Mouse (Mus musculus): Measurements from ENCODE around the gene Bod1.
A peak's percentile ranks its signal among the peaks of the same experiment; 100 is the strongest.

The Bod1 gene

GRCm38 (mm10) chr11:31669172-31669869, 2.4 kb downstream of the Bod1 start:
- DNase-seq (ENCODE audit: low read depth, low spot score): no peak

- no peak for DNase-seq (ENCODE audit: low read depth, low spot score)
Observed at GRCm38 (mm10) chr11:31664186-31664585, 7.5 kb downstream of the Bod1 start.

GRCm38 (mm10) chr11:31663501-31663900, 8.2 kb downstream of the Bod1 start:
- no peak for DNase-seq (ENCODE audit: low read depth, low spot score)

GRCm38 (mm10) chr11:31662872-31663446, 8.7 kb downstream of the Bod1 start:
- DNase-seq (ENCODE audit: low read depth, low spot score): no peak

GRCm38 (mm10) chr11:31662214-31662613, 9.5 kb downstream of the Bod1 start:
- DNase-seq (ENCODE audit: low read depth, low spot score): no peak

- DNase-seq (ENCODE audit: low read depth, low spot score): no peak
Observed at GRCm38 (mm10) chr11:31657806-31658175, 13.9 kb downstream of the Bod1 start.

- DNase-seq (ENCODE audit: low read depth, low spot score): no peak
Observed at GRCm38 (mm10) chr11:31657168-31657805, 14.4 kb downstream of the Bod1 start.

- DNase-seq (ENCODE audit: low read depth, low spot score): no peak
Observed at GRCm38 (mm10) chr11:31649507-31649906, 22.2 kb downstream of the Bod1 start.

GRCm38 (mm10) chr11:31647268-31647667, 24.4 kb downstream of the Bod1 start:
- no peak for DNase-seq (ENCODE audit: low read depth, low spot score)

GRCm38 (mm10) chr11:31646571-31646970, 25.1 kb downstream of the Bod1 start:
- DNase-seq (ENCODE audit: low read depth, low spot score): no peak

- DNase-seq (ENCODE audit: low read depth, low spot score): no peak
Observed at GRCm38 (mm10) chr11:31643120-31643519, 28.6 kb downstream of the Bod1 start.

GRCm38 (mm10) chr11:31641066-31641810, 30.4 kb downstream of the Bod1 start:
- no peak for DNase-seq (ENCODE audit: low read depth, low spot score)

- DNase-seq (ENCODE audit: low read depth, low spot score): no peak
Observed at GRCm38 (mm10) chr11:31640187-31640586, 31.5 kb downstream of the Bod1 start.

- DNase-seq (ENCODE audit: low read depth, low spot score): peak; percentile 69
Observed at GRCm38 (mm10) chr11:31637788-31638373, 33.8 kb downstream of the Bod1 start.

GRCm38 (mm10) chr11:31628700-31629099, 43.0 kb downstream of the Bod1 start:
- DNase-seq (ENCODE audit: low read depth, low spot score): no peak

- DNase-seq (ENCODE audit: low read depth, low spot score): no peak
Observed at GRCm38 (mm10) chr11:31620796-31621195, 50.9 kb downstream of the Bod1 start.

- DNase-seq (ENCODE audit: low read depth, low spot score): no peak
Observed at GRCm38 (mm10) chr11:31617797-31618196, 53.9 kb downstream of the Bod1 start.

GRCm38 (mm10) chr11:31617236-31617635, 54.4 kb downstream of the Bod1 start:
- no peak for DNase-seq (ENCODE audit: low read depth, low spot score)

GRCm38 (mm10) chr11:31616722-31617121, 55.0 kb downstream of the Bod1 start:
- no peak for DNase-seq (ENCODE audit: low read depth, low spot score)
